Mouse (Mus musculus): ENCODE measurements around the gene Sertad1.

- TF ChIP-seq GATA2 (IDR thresholded peaks at IDR 0.05; ENCODE audit: borderline replicate concordance, low read depth, low read length): no peak
- no peak for TF ChIP-seq CTCF (IDR thresholded peaks at IDR 0.05; ENCODE audit: low read depth, low read length)
Measured at GRCm38 (mm10) chr7:27481627-27481969, 5.1 kb upstream of the Sertad1 start.

Measured in G1E (cell line).